Mouse (Mus musculus): Measurements from ENCODE around the gene Wdr48.

Gene Wdr48

GRCm38 (mm10) chr9:119925729-119926128 is 31.1 kb downstream of the Wdr48 start:
- DNase-seq, result no peak

GRCm38 (mm10) chr9:119926497-119926896 is 31.8 kb downstream of the Wdr48 start:
- no peak for DNase-seq

GRCm38 (mm10) chr9:119932358-119932757 is 37.7 kb downstream of the Wdr48 start:
- DNase-seq, result no peak

GRCm38 (mm10) chr9:119933675-119934074 is 39.0 kb downstream of the Wdr48 start:
- DNase-seq, result no peak

GRCm38 (mm10) chr9:119937005-119937773 is 42.5 kb downstream of the Wdr48 start, which contains the start of the genes Gorasp1 and Ttc21a:
Gene Gorasp1 (minus strand): TSS chr9:119937565.
Gene Ttc21a (plus strand): TSS chr9:119937606.
- peak; percentile 93 for DNase-seq

- DNase-seq, result no peak
Measured at GRCm38 (mm10) chr9:119938496-119938895, 43.8 kb downstream of the Wdr48 start.

- no peak for DNase-seq
Measured at GRCm38 (mm10) chr9:119939646-119940045, 45.0 kb downstream of the Wdr48 start.

GRCm38 (mm10) chr9:119941407-119941806 is 46.7 kb downstream of the Wdr48 start:
- DNase-seq, result no peak

- no peak for DNase-seq
Measured at GRCm38 (mm10) chr9:119941861-119942260, 47.2 kb downstream of the Wdr48 start.

- no peak for DNase-seq
Measured at GRCm38 (mm10) chr9:119943326-119943725, 48.6 kb downstream of the Wdr48 start.

- no peak for DNase-seq
Measured at GRCm38 (mm10) chr9:119945173-119945900, 50.7 kb downstream of the Wdr48 start.

- no peak for DNase-seq
Measured at GRCm38 (mm10) chr9:119948804-119949203, 54.1 kb downstream of the Wdr48 start.

GRCm38 (mm10) chr9:119950434-119950833 is 55.8 kb downstream of the Wdr48 start:
- DNase-seq, result no peak

GRCm38 (mm10) chr9:119951388-119951787 is 56.7 kb downstream of the Wdr48 start:
- DNase-seq, result no peak

GRCm38 (mm10) chr9:119958835-119959234 is 64.2 kb downstream of the Wdr48 start:
- no peak for DNase-seq

GRCm38 (mm10) chr9:119962216-119962615 is 67.5 kb downstream of the Wdr48 start:
- no peak for DNase-seq

GRCm38 (mm10) chr9:119962987-119963667 is 68.4 kb downstream of the Wdr48 start:
- no peak for DNase-seq

- no peak for DNase-seq
Measured at GRCm38 (mm10) chr9:119964206-119964605, 69.5 kb downstream of the Wdr48 start.

GRCm38 (mm10) chr9:119965186-119965585 is 70.5 kb downstream of the Wdr48 start:
- DNase-seq, result no peak

GRCm38 (mm10) chr9:119966221-119966910 is 71.7 kb downstream of the Wdr48 start:
- no peak for DNase-seq

GRCm38 (mm10) chr9:119969811-119970210 is 75.1 kb downstream of the Wdr48 start:
- DNase-seq, result no peak

- no peak for DNase-seq
Measured at GRCm38 (mm10) chr9:119970221-119970620, 75.5 kb downstream of the Wdr48 start.
